Mouse (Mus musculus): ENCODE results near the gene Mast3. TPM values are rescaled to one million over a fixed set of nuclear protein-coding genes. Genes with fewer than 3 reads are reported as not detected.

Mast3 gene
- polyA plus RNA-seq, 1 experiment: 71.9 TPM

DNA sequence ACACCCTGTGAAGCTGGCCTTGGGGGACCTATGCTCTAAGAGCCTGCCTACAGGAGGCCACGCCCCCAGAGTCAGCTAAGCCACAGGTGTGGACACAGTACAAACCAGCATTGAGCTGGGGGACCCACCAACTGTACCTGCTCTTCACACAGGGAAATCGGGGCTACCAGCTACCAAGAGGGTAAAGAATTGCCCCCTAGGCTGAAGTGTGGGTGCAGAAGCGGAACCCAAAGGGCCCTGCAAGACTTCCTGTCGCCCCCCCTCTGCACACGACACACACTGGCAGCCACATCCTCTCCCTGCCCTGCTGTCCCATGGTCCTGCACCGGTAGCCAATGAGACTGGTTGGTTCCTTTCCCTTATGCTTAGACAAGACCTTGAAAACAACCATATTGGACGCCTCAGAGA is 13.6 kb downstream of the Mast3 start:
- peak overlapping the region; percentile 70 for H3K4me3 ChIP-seq (ENCODE audit: low read depth, low read length)
- WGBS: 34% methylated on average over 7 of the region's 7 CpGs
- H3K36me3 ChIP-seq (ENCODE audit: control insufficient read depth, insufficient read depth, low read length): peaks cover 18% of the 10 kb centered on the region
- no peaks in the 10 kb centered on the region for H3K27me3 ChIP-seq (ENCODE audit: control insufficient read depth, insufficient read depth, low read length)
- no peak for TF ChIP-seq POLR2A (IDR thresholded peaks at IDR 0.05; ENCODE audit: low read depth, low read length)
- no peak for TF ChIP-seq CTCF (IDR thresholded peaks at IDR 0.05; ENCODE audit: extremely low read depth, insufficient read length, insufficient replicate concordance, low read depth, low read length)
- peaks cover 40% of the 10 kb centered on the region for H3K4me1 ChIP-seq (ENCODE audit: control insufficient read depth, insufficient read depth, insufficient read length, low read length)
- peak overlapping the region; percentile 14; the same call in 1 of the 2 replicates for H3K27ac ChIP-seq (ENCODE audit: insufficient read depth, low read depth, low read length)

GRCm38 (mm10) chr8:70790846-70791245 is 14.0 kb downstream of the Mast3 start:
- peaks cover 23% of the 10 kb centered on the region for H3K36me3 ChIP-seq (ENCODE audit: control insufficient read depth, insufficient read depth, low read length)
- 58% methylated on average over 8 of the region's 8 CpGs for WGBS
- H3K27me3 ChIP-seq (ENCODE audit: control insufficient read depth, insufficient read depth, low read length): no peaks in the 10 kb centered on the region
- no peak overlapping the region for H3K27ac ChIP-seq (ENCODE audit: insufficient read depth, low read depth, low read length)
- TF ChIP-seq POLR2A (IDR thresholded peaks at IDR 0.05; ENCODE audit: low read depth, low read length) (no peak), CTCF (IDR thresholded peaks at IDR 0.05; ENCODE audit: extremely low read depth, insufficient read length, insufficient replicate concordance, low read depth, low read length) (no peak)
- H3K4me3 ChIP-seq (ENCODE audit: low read depth, low read length): peak overlapping the region; percentile 70
- H3K4me1 ChIP-seq (ENCODE audit: control insufficient read depth, insufficient read depth, insufficient read length, low read length): peaks cover 41% of the 10 kb centered on the region

DNA sequence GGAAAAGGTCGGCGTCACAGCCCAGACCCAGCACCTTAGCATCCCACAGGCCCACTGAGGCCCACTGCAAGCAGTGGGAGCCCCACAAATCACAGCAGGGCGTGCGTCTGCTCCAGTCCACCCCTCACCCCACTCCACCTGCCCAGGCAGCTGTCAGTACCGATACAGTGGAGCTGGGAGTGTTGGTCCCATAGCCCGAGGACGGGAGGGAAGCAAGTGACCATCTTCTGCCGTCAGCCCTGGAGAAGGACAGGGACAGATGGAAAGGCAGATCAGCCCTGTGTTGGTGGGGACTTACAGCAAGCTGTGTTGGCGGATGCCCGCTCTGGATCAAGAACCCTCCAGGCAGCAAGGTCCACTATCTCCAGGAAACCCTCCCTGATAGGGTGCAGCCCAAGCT is 15.8 kb downstream of the Mast3 start:
- Histone ChIP-seq H3K36me3 (ENCODE audit: control insufficient read depth, insufficient read depth, low read length) (peaks cover 37% of the 10 kb centered on the region), H3K27me3 (ENCODE audit: control insufficient read depth, insufficient read depth, low read length) (no peaks in the 10 kb centered on the region), H3K4me1 (ENCODE audit: control insufficient read depth, insufficient read depth, insufficient read length, low read length) (peaks cover 40% of the 10 kb centered on the region), H3K4me3 (ENCODE audit: low read depth, low read length) (no peak overlapping the region), H3K27ac (ENCODE audit: insufficient read depth, low read depth, low read length) (no peak overlapping the region)
- 91% methylated on average over 10 of the region's 10 CpGs for WGBS
- no peak for TF ChIP-seq POLR2A (IDR thresholded peaks at IDR 0.05; ENCODE audit: low read depth, low read length)
- TF ChIP-seq CTCF (IDR thresholded peaks at IDR 0.05; ENCODE audit: extremely low read depth, insufficient read length, insufficient replicate concordance, low read depth, low read length): no peak

DNA sequence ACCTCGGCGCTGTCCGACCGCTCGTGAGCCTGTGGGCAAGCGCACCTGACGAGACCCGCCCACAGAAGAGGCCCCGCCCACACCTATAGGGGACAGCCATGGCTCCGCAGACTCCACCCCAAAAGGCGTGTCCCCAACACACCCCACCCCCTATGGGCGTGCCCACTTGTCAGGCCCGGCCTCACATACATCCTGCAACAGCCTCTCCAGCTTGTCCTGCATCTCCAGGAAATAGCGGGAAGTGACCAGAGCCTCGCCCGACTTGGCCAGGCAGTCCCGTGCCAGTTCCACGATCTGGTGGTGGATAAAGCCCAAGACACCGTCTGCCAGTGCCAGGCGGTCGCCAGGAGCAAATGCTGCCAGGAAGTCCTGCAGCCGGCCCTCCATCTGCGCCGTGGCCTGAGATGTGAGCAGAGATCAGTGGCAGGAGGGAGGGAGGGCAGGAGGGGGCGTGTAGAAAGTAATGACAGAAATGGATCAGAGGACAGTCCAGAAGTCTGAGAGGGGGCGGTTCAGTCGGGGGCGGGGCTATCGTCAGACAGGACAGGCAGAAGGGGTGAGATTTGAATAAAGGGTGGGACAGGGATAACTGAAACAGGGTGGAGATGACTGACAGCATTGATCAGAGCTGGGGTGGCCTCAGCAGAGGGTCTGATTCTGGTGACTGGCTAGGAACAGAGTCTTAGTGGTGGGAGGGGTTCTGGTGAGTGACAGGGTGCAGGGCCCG is 16.8 kb downstream of the Mast3 start:
- Histone ChIP-seq H3K4me3 (ENCODE audit: low read depth, low read length) (peak overlapping the region; percentile 75), H3K27ac (ENCODE audit: insufficient read depth, low read depth, low read length) (0 out of 2 replicates have a peak overlapping the region, but pooled peaks have one; percentile 9), H3K4me1 (ENCODE audit: control insufficient read depth, insufficient read depth, insufficient read length, low read length) (peaks cover 37% of the 10 kb centered on the region), H3K27me3 (ENCODE audit: control insufficient read depth, insufficient read depth, low read length) (no peaks in the 10 kb centered on the region), H3K36me3 (ENCODE audit: control insufficient read depth, insufficient read depth, low read length) (peaks cover 46% of the 10 kb centered on the region)
- TF ChIP-seq POLR2A (IDR thresholded peaks at IDR 0.05; ENCODE audit: low read depth, low read length): no peak
- no peak for TF ChIP-seq CTCF (IDR thresholded peaks at IDR 0.05; ENCODE audit: extremely low read depth, insufficient read length, insufficient replicate concordance, low read depth, low read length)
- 51% methylated on average over 30 of the region's 30 CpGs for WGBS

- Histone ChIP-seq H3K36me3 (ENCODE audit: control insufficient read depth, insufficient read depth, low read length) (peaks cover 48% of the 10 kb centered on the region), H3K27ac (ENCODE audit: insufficient read depth, low read depth, low read length) (no peak overlapping the region)
- WGBS: 82% methylated on average over 3 of the region's 3 CpGs
Observed at GRCm38 (mm10) chr8:70787051-70787445, 17.8 kb downstream of the Mast3 start.

GRCm38 (mm10) chr8:70786291-70787050 is 18.4 kb downstream of the Mast3 start:
- no peak for TF ChIP-seq POLR2A (IDR thresholded peaks at IDR 0.05; ENCODE audit: low read depth, low read length)
- TF ChIP-seq CTCF (IDR thresholded peaks at IDR 0.05; ENCODE audit: extremely low read depth, insufficient read length, insufficient replicate concordance, low read depth, low read length): no peak
- Histone ChIP-seq H3K27me3 (ENCODE audit: control insufficient read depth, insufficient read depth, low read length) (no peaks in the 10 kb centered on the region), H3K4me1 (ENCODE audit: control insufficient read depth, insufficient read depth, insufficient read length, low read length) (peaks cover 24% of the 10 kb centered on the region), H3K27ac (ENCODE audit: insufficient read depth, low read depth, low read length) (no peak overlapping the region), H3K4me3 (ENCODE audit: low read depth, low read length) (no peak overlapping the region), H3K36me3 (ENCODE audit: control insufficient read depth, insufficient read depth, low read length) (peaks cover 54% of the 10 kb centered on the region)
- 94% methylated on average over 25 of the region's 25 CpGs for WGBS

More at GRCm38 (mm10) chr8:70787051-70787445, 17.8 kb downstream of the Mast3 start:
- Histone ChIP-seq H3K4me3 (ENCODE audit: low read depth, low read length) (peak overlapping the region; percentile 75; the same call in 1 of the 2 replicates), H3K27me3 (ENCODE audit: control insufficient read depth, insufficient read depth, low read length) (no peaks in the 10 kb centered on the region), H3K4me1 (ENCODE audit: control insufficient read depth, insufficient read depth, insufficient read length, low read length) (peaks cover 29% of the 10 kb centered on the region)
- no peak for TF ChIP-seq CTCF (IDR thresholded peaks at IDR 0.05; ENCODE audit: extremely low read depth, insufficient read length, insufficient replicate concordance, low read depth, low read length)
- no peak for TF ChIP-seq POLR2A (IDR thresholded peaks at IDR 0.05; ENCODE audit: low read depth, low read length)

GRCm38 (mm10) chr8:70780093-70780492 is 24.8 kb downstream of the Mast3 start:
- H3K27me3 ChIP-seq (ENCODE audit: control insufficient read depth, insufficient read depth, low read length): no peaks in the 10 kb centered on the region
- 72% methylated on average over 11 of the region's 11 CpGs for WGBS
- H3K4me3 ChIP-seq (ENCODE audit: low read depth, low read length): no peak overlapping the region
- H3K36me3 ChIP-seq (ENCODE audit: control insufficient read depth, insufficient read depth, low read length): peaks cover 45% of the 10 kb centered on the region
- H3K27ac ChIP-seq (ENCODE audit: insufficient read depth, low read depth, low read length): no peak overlapping the region
- TF ChIP-seq CTCF (IDR thresholded peaks at IDR 0.05; ENCODE audit: extremely low read depth, insufficient read length, insufficient replicate concordance, low read depth, low read length) (no peak), POLR2A (IDR thresholded peaks at IDR 0.05; ENCODE audit: low read depth, low read length) (no peak)
- H3K4me1 ChIP-seq (ENCODE audit: control insufficient read depth, insufficient read depth, insufficient read length, low read length): peaks cover 10% of the 10 kb centered on the region

All from small intestine, adult 2 months (tissue).